Mouse (Mus musculus): ENCODE results near the gene Elf1.

Elf1 gene

GRCm38 (mm10) chr14:79573482-79574191 lies 92.6 kb downstream of the Elf1 start:
- DNase-seq (ENCODE audit: low spot score in 2 of 2) = no peak

GRCm38 (mm10) chr14:79574361-79574760 lies 93.4 kb downstream of the Elf1 start:
- DNase-seq (ENCODE audit: low spot score in 2 of 2) = no peak

GRCm38 (mm10) chr14:79583526-79584245 lies 102.7 kb downstream of the Elf1 start:
- no peak for DNase-seq (ENCODE audit: low spot score in 2 of 2)

- DNase-seq (ENCODE audit: low spot score in 2 of 2) = no peak
These were observed 105.6 kb downstream of the Elf1 start for GRCm38 (mm10) chr14:79586499-79587138.

- peak; percentile 90 to 92 for DNase-seq (ENCODE audit: low spot score in 2 of 2)
These were observed 106.3 kb downstream of the Elf1 start, which contains the start of gene Sugt1 for GRCm38 (mm10) chr14:79587139-79587851. TSS of gene Sugt1 (plus strand) at chr14:79587691.

- no peak for DNase-seq (ENCODE audit: low spot score in 2 of 2)
These were observed 106.8 kb downstream of the Elf1 start for GRCm38 (mm10) chr14:79587852-79588229.

- no peak for DNase-seq (ENCODE audit: low spot score in 2 of 2)
These were observed 107.5 kb downstream of the Elf1 start for GRCm38 (mm10) chr14:79588534-79588951.

- no peak for DNase-seq (ENCODE audit: low spot score in 2 of 2)
These were observed 108.4 kb downstream of the Elf1 start for GRCm38 (mm10) chr14:79589401-79589800.

GRCm38 (mm10) chr14:79590916-79591315 lies 109.9 kb downstream of the Elf1 start:
- DNase-seq (ENCODE audit: low spot score in 2 of 2) = no peak

GRCm38 (mm10) chr14:79591611-79592010 lies 110.6 kb downstream of the Elf1 start:
- DNase-seq (ENCODE audit: low spot score in 2 of 2) = no peak

- no peak for DNase-seq (ENCODE audit: low spot score in 2 of 2)
These were observed 113.1 kb downstream of the Elf1 start for GRCm38 (mm10) chr14:79594069-79594468.

GRCm38 (mm10) chr14:79596602-79597001 lies 115.6 kb downstream of the Elf1 start:
- no peak for DNase-seq (ENCODE audit: low spot score in 2 of 2)

GRCm38 (mm10) chr14:79605881-79606280 lies 124.9 kb downstream of the Elf1 start:
- DNase-seq (ENCODE audit: low spot score in 2 of 2) = no peak

- no peak for DNase-seq (ENCODE audit: low spot score in 2 of 2)
These were observed 125.4 kb downstream of the Elf1 start for GRCm38 (mm10) chr14:79606392-79606791.

- DNase-seq (ENCODE audit: low spot score in 2 of 2) = no peak
These were observed 125.9 kb downstream of the Elf1 start for GRCm38 (mm10) chr14:79606867-79607266.

GRCm38 (mm10) chr14:79607352-79607751 lies 126.4 kb downstream of the Elf1 start:
- no peak for DNase-seq (ENCODE audit: low spot score in 2 of 2)

GRCm38 (mm10) chr14:79608286-79608685 lies 127.3 kb downstream of the Elf1 start:
- DNase-seq (ENCODE audit: low spot score in 2 of 2) = no peak

- no peak for DNase-seq (ENCODE audit: low spot score in 2 of 2)
These were observed 136.3 kb downstream of the Elf1 start for GRCm38 (mm10) chr14:79617121-79617828.

- DNase-seq (ENCODE audit: low spot score in 2 of 2) = no peak
These were observed 138.8 kb downstream of the Elf1 start for GRCm38 (mm10) chr14:79619802-79620201.

- no peak for DNase-seq (ENCODE audit: low spot score in 2 of 2)
These were observed 140.1 kb downstream of the Elf1 start for GRCm38 (mm10) chr14:79621143-79621542.
